25 mouse cellular contexts compared by ENCODE assay signal in genomic region chr9:29165731-29166130, GRCm38 (mm10).
"Had no signal": no experiment of that assay in that cellular context is flagged by ENCODE, and none has a peak within 500 bp of the region (broad histone marks: within the 10 kb centered on the region; RNA-seq: fewer than 3 reads in every experiment).

No protein-coding gene starts in this region.

- H3K4me2 ChIP-seq: heart, embryonic 13.5 days; heart, embryonic 15.5 days; hindbrain, embryonic 12.5 days; hindbrain, embryonic 14.5 days; intestine, embryonic 15.5 days; limb, embryonic 13.5 days; limb, embryonic 15.5 days; liver, embryonic 12.5 days had no signal

- H3K9ac ChIP-seq: heart, embryonic 13.5 days; heart, embryonic 15.5 days; hindbrain, embryonic 12.5 days; hindbrain, embryonic 14.5 days; intestine, embryonic 15.5 days; limb, embryonic 13.5 days; limb, embryonic 15.5 days; liver, embryonic 12.5 days; liver, embryonic 14.5 days had no signal

- H3K4me1 ChIP-seq: heart, embryonic 13.5 days; heart, embryonic 15.5 days; hindbrain, embryonic 10.5 days; hindbrain, embryonic 12.5 days; intestine, embryonic 15.5 days; limb, embryonic 13.5 days; limb, embryonic 15.5 days; liver, embryonic 12.5 days had no signal

- ATAC-seq: forebrain, embryonic 16.5 days; hindbrain, embryonic 16.5 days; inflammation-experienced regulatory T-cells, adult 6 months; intestine, embryonic 15.5 days; intestine, postnatal 0 days; liver, embryonic 12.5 days had no signal

- H3K27ac ChIP-seq: gastrocnemius, adult 2 months; heart, embryonic 13.5 days; heart, embryonic 15.5 days; hindbrain, embryonic 10.5 days; hindbrain, embryonic 12.5 days; hindbrain, embryonic 14.5 days; intestine, embryonic 15.5 days; layer of hippocampus, adult 2 months; left cerebral cortex, adult 2 months; limb, embryonic 13.5 days; limb, embryonic 15.5 days; liver, embryonic 12.5 days; liver, embryonic 14.5 days had no signal

- H3K9me3 ChIP-seq: heart, embryonic 13.5 days; heart, embryonic 15.5 days; hindbrain, embryonic 10.5 days; hindbrain, embryonic 12.5 days; intestine, embryonic 15.5 days; limb, embryonic 13.5 days; limb, embryonic 15.5 days; liver, embryonic 12.5 days had no signal

- H3K36me3 ChIP-seq: heart, embryonic 13.5 days; heart, embryonic 15.5 days; hindbrain, embryonic 10.5 days; hindbrain, embryonic 12.5 days; intestine, embryonic 15.5 days; limb, embryonic 13.5 days; limb, embryonic 15.5 days; liver, embryonic 12.5 days had no signal

- DNase-seq: gastrocnemius, adult 2 months; gastrocnemius, postnatal 10 days; gastrocnemius, postnatal 25 days; kidney, adult 18-20 months; kidney, adult 8-10 months; kidney, postnatal 10 days; kidney, postnatal 25 days; kidney, postnatal 4 days; left cerebral cortex, postnatal 4 days had no signal

- H3K27me3 ChIP-seq: heart, embryonic 13.5 days; heart, embryonic 15.5 days; hindbrain, embryonic 12.5 days; intestine, embryonic 15.5 days; limb, embryonic 15.5 days; liver, embryonic 12.5 days had no signal

- H3K4me3 ChIP-seq: gastrocnemius, adult 2 months; heart, embryonic 13.5 days; heart, embryonic 15.5 days; hindbrain, embryonic 10.5 days; hindbrain, embryonic 12.5 days; intestine, embryonic 15.5 days; layer of hippocampus, adult 2 months; left cerebral cortex, adult 2 months; limb, embryonic 13.5 days; limb, embryonic 15.5 days; liver, embryonic 12.5 days had no signal
